Mouse (Mus musculus): ENCODE measurements at regions not wholly inside any gene's neighbourhood (a gene's known extent, or its start where the extent isn't known, plus 50 kb on each side); places are given as distances from the start of the nearest gene placed in this dataset.
"Not testable (repeated sequence)": the region's sequence is repeated elsewhere in the genome, so short reads cannot be mapped to it uniquely, and the experiment has no call there.

DNA sequence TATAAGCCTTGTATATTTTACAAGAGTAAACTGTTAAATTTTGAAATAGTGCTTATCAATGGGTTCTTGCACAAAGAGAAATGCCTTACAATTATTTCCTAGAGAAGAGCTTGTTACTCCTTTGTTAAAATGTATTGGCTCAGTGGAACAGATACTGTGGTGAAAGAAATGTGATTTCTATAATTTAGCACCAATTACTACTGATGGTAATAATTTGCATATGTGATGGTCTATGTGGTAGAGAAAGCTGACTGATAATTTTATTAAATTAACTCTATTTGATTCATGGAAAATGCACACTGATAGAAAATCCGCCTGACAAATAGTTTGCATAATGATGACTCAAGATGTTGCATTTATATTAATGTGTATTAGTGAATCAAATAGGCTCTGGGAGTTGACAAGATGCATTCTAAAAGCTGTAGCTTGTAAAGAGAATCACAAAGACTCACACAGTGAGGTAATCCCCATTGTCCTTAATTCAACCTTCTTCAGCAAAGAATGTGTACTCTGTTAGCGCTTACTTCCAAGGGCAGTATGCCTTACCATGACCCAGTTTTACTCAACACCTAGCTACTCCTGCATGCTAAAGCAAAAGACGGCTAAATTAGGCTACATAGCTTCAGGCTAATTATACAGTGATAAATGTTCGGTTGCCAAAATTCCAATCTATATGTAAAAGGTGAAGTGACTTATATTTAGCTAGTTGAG lies 329.8 kb upstream of the Cenpq start:
- DNase-seq (ENCODE audit: low read depth, low spot score), result no peak

DNA sequence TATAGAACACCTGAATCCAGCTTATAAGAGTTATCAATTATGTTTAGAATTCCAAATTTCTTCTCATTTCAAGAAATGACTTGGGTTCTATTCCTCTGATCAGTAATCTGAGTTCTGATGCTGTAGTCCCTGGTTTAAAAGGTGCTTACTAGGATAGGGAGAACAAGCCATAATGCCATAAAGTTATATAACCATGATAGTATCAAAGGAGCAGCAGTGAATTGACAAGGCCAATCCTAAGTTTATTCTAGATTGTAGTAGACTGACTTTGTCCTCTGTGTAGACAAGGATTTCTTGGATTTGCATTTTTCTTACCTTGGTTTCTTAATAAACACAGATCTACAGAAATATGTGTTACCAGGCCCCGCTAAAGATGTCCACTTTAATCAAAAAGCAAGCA lies 326.6 kb upstream of the Cenpq start:
- no peak for DNase-seq (ENCODE audit: low read depth, low spot score)

DNA sequence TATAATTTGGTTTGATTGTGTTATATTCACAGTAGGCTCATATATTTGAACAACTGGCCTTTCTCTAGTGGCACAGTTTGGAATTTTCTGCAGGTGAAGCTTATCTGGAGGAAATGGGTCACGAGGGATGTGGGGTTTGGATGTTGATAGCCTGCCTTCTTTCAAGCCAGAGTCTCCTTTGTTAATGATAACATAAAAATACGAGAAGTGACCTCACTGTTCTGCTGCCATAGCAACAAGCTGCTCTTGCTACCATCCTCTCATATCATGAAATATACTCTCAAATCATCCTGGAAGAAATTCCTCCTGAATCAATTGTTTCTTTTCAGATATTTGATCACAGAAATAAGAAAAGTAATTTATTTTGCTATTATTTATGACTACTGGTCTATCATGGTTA lies 313.6 kb upstream of the Cenpq start:
- no peak for DNase-seq (ENCODE audit: low read depth, low spot score)

- peak; percentile 6 for DNase-seq (ENCODE audit: low read depth, low spot score)
These were observed 292.5 kb upstream of the Cenpq start for GRCm38 (mm10) chr17:41227128-41228014.

DNA sequence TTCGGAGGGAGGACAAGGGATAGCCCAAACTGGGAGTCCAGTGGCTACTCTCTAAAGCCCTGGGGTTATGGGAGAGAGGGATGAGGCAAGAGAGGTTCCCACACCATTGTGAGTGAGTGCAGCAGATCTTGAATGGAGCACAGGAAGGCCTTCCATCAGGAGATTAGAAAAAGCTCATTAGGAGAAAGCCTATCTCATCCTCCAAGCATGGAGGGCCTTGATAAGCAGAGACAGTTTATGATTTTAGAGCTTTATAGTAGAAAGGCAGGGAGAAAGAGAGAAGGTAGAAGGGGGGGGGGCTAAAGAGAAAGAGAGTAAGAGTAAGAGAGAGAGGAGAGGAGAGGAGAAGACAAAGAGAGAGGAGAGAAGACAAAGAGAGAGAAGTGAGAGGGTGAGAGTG lies 282.0 kb upstream of the Cenpq start:
- DNase-seq (ENCODE audit: low read depth, low spot score), result no peak

DNA sequence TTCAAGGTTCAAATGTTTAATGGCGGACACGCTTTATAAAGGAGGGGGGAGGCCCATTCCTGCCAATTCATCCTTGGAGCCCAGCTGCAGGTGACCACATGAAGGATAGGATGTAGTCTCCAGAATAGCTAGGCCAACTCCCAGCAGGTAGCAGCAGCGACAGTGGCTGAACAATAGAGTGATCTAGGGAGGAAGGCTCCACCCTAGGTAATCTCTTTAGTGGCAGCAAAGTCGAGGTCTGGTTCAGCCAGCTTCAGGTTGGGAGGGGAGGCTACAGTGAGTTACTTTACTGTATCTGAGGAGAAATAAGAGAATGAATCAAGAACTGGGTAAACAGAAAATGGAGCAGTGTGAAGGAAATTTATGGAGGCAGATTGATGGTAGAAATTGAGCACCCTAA lies 264.6 kb upstream of the Cenpq start:
- not testable (repeated sequence) for DNase-seq (ENCODE audit: low read depth, low spot score)

GRCm38 (mm10) chr17:41190371-41190770 lies 255.5 kb upstream of the Cenpq start:
- DNase-seq (ENCODE audit: low read depth, low spot score), result not testable (repeated sequence)

DNA sequence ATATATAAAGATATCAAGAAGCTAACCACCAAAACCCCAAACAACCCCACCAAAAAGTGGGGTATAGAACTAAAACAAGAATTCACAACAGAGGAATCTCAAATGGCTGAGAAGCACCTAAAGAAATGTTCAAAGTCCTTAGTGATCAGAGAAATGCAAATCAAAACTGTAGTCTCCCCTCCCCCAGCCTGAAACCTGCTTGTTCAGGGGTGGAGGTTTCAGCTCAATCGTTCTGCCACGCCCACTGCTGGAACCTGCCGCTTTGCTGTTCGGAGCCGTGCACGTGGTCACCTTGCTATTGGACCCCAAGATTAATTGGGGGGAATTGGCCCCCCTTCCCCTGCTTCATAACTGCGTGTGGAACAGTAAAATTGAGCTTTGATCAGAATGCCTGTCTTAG lies 251.8 kb upstream of the Cenpq start:
- DNase-seq (ENCODE audit: low read depth, low spot score), result not testable (repeated sequence)

DNA sequence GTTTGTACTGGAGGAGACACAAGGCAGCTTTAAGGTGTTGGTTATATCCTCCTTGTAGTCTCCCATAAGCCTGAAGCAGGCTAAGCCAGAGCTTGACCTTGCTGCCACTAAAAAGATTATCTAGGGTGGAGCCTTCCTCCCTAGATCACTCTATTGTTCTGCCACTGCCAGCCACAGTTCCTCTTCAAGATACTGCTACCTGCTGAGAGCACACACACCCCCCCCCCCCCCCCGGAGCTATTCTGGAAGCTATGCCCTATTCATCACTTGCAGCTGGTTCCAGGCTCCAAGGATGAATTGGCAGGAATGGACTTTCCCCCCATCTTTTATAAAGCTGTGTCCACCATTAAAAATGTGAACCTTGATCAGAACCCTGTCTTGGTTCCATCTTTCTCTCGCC lies 249.9 kb upstream of the Cenpq start:
- no peak for DNase-seq (ENCODE audit: low read depth, low spot score)

- DNase-seq (ENCODE audit: low read depth, low spot score), result no peak
These were observed 219.0 kb upstream of the Cenpq start for GRCm38 (mm10) chr17:41153736-41154453.

GRCm38 (mm10) chr17:41152427-41152826 lies 217.6 kb upstream of the Cenpq start:
- DNase-seq (ENCODE audit: low read depth, low spot score), result no peak

DNA sequence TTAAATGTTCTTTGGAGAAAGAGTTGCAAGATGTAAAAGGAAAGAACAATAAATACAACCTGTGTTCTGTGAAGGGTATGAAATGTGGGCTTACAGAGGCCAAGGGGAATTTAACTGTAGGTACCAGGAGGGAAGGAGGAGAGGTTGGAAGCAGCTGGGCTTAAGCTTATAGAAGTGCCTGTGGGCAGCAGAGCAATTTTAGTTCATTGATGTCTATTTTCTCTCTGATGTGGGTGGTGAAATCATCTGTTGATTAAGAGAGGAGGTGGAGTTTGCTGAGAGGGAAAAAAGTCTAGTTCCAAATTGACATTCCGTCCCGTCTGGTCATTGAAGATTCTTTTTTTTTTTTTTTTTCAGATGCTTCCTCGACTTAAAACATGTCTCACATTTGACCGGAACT lies 209.7 kb upstream of the Cenpq start:
- DNase-seq (ENCODE audit: low read depth, low spot score), result no peak

DNA sequence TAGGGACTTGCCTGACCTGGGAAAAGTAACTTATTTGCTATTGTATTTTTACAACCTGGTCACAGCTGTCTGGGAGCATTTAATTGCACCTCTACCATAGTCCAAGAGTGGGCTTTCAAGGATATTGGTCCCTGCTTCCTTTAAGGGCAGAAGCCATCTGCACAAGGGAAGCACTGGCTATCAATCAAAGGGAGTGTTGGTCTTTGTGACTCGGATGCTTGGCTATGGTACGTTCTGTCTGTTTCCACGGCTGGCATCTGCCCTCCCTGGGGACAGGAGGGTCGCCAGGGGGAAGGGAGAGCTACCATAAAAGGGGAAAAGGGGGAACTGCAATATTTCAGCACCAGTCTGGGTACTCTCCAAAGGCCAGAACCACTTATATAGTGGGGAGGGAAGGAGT lies 190.7 kb upstream of the Cenpq start:
- peak; percentile 49 for DNase-seq (ENCODE audit: low read depth, low spot score)

- DNase-seq (ENCODE audit: low read depth, low spot score), result no peak
These were observed 188.1 kb upstream of the Cenpq start for GRCm38 (mm10) chr17:41122939-41123338.

GRCm38 (mm10) chr17:41103980-41104379 lies 169.1 kb upstream of the Cenpq start:
- no peak for DNase-seq (ENCODE audit: low read depth, low spot score)

- DNase-seq (ENCODE audit: low read depth, low spot score), result no peak
These were observed 136.0 kb upstream of the Cenpq start for GRCm38 (mm10) chr17:41070874-41071273.

All from mesoderm, embryonic 11.5 days (tissue).